Comparison of ENCODE assay signal across 8 mouse cellular contexts in the genomic region with DNA sequence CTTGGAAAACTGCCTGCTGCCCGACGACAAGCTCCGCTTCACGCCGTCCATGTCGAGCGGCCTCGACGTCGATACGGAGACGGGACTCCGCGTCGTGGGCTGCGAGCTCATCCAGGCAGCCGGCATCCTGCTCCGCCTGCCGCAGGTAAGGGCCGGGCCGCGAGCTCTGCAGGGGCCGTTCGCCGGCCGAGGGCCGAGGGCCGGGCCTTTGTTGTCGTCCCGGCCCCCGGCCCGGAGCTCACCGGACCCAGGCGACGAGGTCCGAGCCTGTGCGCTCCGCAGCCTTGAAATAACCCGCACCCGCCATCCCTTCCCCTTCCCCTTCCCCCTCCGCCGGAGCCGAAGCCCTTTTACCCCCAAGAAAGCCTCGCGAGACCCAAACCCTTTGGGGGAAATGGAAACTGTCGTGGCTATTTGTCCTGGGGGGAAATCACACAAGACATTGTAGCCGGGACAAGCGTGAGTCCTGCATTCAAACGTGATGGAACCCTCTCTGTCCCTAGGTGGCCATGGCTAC. TPM values are rescaled to one million over a fixed set of nuclear protein-coding genes. Genes with fewer than 3 reads are reported as not detected.
DNase-seq lines count a peak whose midpoint lies in the region; ATAC-seq and TF ChIP-seq lines count a peak whose summit lies in the region.

No protein-coding gene starts in this region.

- peaks cover 8% of the 10 kb centered on the region; the same call in 1 of the 2 replicates for H3K4me1 ChIP-seq in lung, embryonic 14.5 days (ENCODE audit: insufficient read depth)
- H3K4me1 ChIP-seq in limb, embryonic 10.5 days, result peaks cover 22% of the 10 kb centered on the region
- H3K4me1 ChIP-seq in midbrain, embryonic 14.5 days (ENCODE audit: control insufficient read depth, insufficient read depth, low read length), result peaks cover 18% of the 10 kb centered on the region

- peak overlapping the region; percentile 100 for H3K4me3 ChIP-seq in lung, embryonic 14.5 days (ENCODE audit: low read depth, low read length)
- peak overlapping the region; percentile 100 for H3K4me3 ChIP-seq in limb, embryonic 10.5 days
- peak overlapping the region; percentile 99 for H3K4me3 ChIP-seq in midbrain, embryonic 14.5 days (replicated peaks; ENCODE audit: low read depth, low read length)

- peak overlapping the region; percentile 100 for H3K9ac ChIP-seq in lung, embryonic 14.5 days
- H3K9ac ChIP-seq in midbrain, embryonic 14.5 days (replicated peaks; ENCODE audit: low read length), result peak overlapping the region; percentile 99

- H3K27ac ChIP-seq in lung, embryonic 14.5 days (ENCODE audit: low read depth), result peak overlapping the region; percentile 95
- H3K27ac ChIP-seq in limb, embryonic 10.5 days, result peak overlapping the region; percentile 98
- H3K27ac ChIP-seq in midbrain, embryonic 14.5 days (replicated peaks; ENCODE audit: low read depth, low read length), result peak overlapping the region; percentile 87

- peak; percentile 40 for DNase-seq in lung, embryonic 14.5 days
- no peak for DNase-seq in lung, postnatal 25 days (ENCODE audit: low spot score)
- DNase-seq in adrenal gland, postnatal 25 days, result peak; percentile 31
- no peak for DNase-seq in limb, embryonic 10.5 days (ENCODE audit: low spot score)
- peak; percentile 57 for DNase-seq in midbrain, embryonic 14.5 days

- no peak for TF ChIP-seq CTCF in lung, embryonic 14.5 days (IDR thresholded peaks at IDR 0.05; ENCODE audit: low read depth)

- H3K9me3 ChIP-seq in lung, embryonic 14.5 days (ENCODE audit: low read depth, low read length), result no peaks in the 10 kb centered on the region
- H3K9me3 ChIP-seq in limb, embryonic 10.5 days (replicated peaks), result no peaks in the 10 kb centered on the region
- no peaks in the 10 kb centered on the region for H3K9me3 ChIP-seq in midbrain, embryonic 14.5 days (ENCODE audit: control insufficient read depth, low read length)

- peaks cover 79% of the 10 kb centered on the region for H3K36me3 ChIP-seq in lung, embryonic 14.5 days (ENCODE audit: insufficient read depth)
- H3K36me3 ChIP-seq in limb, embryonic 10.5 days, result peaks cover 86% of the 10 kb centered on the region
- H3K36me3 ChIP-seq in midbrain, embryonic 14.5 days (ENCODE audit: control insufficient read depth, insufficient read depth, low read length), result peaks cover 76% of the 10 kb centered on the region

- peak; percentile 22 for ATAC-seq in lung, embryonic 14.5 days (ENCODE audit: insufficient read depth)
- peak; percentile 47 for ATAC-seq in granulocyte monocyte progenitor cell, adult 5-6 weeks (replicated peaks; ENCODE audit: poor library complexity, severe bottlenecking)
- peak; percentile 11; the same call in 1 of the 2 replicates for ATAC-seq in midbrain, embryonic 14.5 days (ENCODE audit: low FRiP score, low TSS enrichment)
- ATAC-seq in activated CD4-positive, CD25-positive, alpha-beta regulatory T cell, adult 4 months, result no peak
- no peak for ATAC-seq in megakaryocyte-erythroid progenitor cell, adult 5-6 weeks (replicated peaks; ENCODE audit: low FRiP score, low TSS enrichment, poor library complexity, severe bottlenecking)

- WGBS in lung, embryonic 14.5 days, result under 1% methylated on average over 49 of the region's 49 CpGs
- under 1% methylated on average over 49 of the region's 49 CpGs for WGBS in limb, embryonic 10.5 days
- under 1% methylated on average over 47 of the region's 49 CpGs for WGBS in midbrain, embryonic 14.5 days

- H3K4me2 ChIP-seq in lung, embryonic 14.5 days, result peak overlapping the region; percentile 77
- peak overlapping the region; percentile 96 for H3K4me2 ChIP-seq in midbrain, embryonic 14.5 days (ENCODE audit: low read length)

- no peaks in the 10 kb centered on the region for H3K27me3 ChIP-seq in lung, embryonic 14.5 days (ENCODE audit: insufficient read depth, low read length)
- H3K27me3 ChIP-seq in limb, embryonic 10.5 days (ENCODE audit: low read depth, poor library complexity, severe bottlenecking), result no peaks in the 10 kb centered on the region
- no peaks in the 10 kb centered on the region for H3K27me3 ChIP-seq in midbrain, embryonic 14.5 days (ENCODE audit: control insufficient read depth, insufficient read depth, low read length)

RNA-seq across cellular contexts. Expression of a gene that starts 0.4 kb away (rescaled TPM):
- polyA plus RNA-seq in lung, embryonic 14.5 days (2014; fragmentation: Nextera tagmentation; extraction: Ambion mirVana), result 172 and 174 TPM in 2 replicates
- total RNA-seq in adrenal gland, postnatal 25 days (2021), result 150 and 170 TPM in 2 replicates
- 94.6 and 104 TPM in 2 replicates for total RNA-seq in granulocyte monocyte progenitor cell, adult 5-6 weeks (2014; fragmentation: Nextera tagmentation)
- total RNA-seq in granulocyte monocyte progenitor cell, adult 5-6 weeks (2017), result 75.5 and 84.0 TPM in 2 replicates
- polyA plus RNA-seq in limb, embryonic 10.5 days (2016; fragmentation: Nextera tagmentation; extraction: Ambion mirVana), result 174 and 196 TPM in 2 replicates
- 134 and 162 TPM in 2 replicates for polyA plus RNA-seq in midbrain, embryonic 14.5 days (2014; fragmentation: Nextera tagmentation; extraction: Ambion mirVana)
- 100 to 1,000 TPM; 115 to 122 TPM for polyA plus RNA-seq in activated CD4-positive, CD25-positive, alpha-beta regulatory T cell, adult 4 months (2017; shearing (Covaris generic))
- 108 and 141 TPM in 2 replicates for total RNA-seq in megakaryocyte-erythroid progenitor cell, adult 5-6 weeks (2014; fragmentation: Nextera tagmentation)
- total RNA-seq in megakaryocyte-erythroid progenitor cell, adult 5-6 weeks (2017), result 86.9 and 94.2 TPM in 2 replicates

RNA-seq across cellular contexts. Expression of a gene that starts 10.0 kb away (rescaled TPM):
- polyA plus RNA-seq in lung, embryonic 14.5 days (2014; fragmentation: Nextera tagmentation; extraction: Ambion mirVana), result 226 and 231 TPM in 2 replicates
- total RNA-seq in adrenal gland, postnatal 25 days (2021), result 126 and 163 TPM in 2 replicates
- 191 and 198 TPM in 2 replicates for total RNA-seq in granulocyte monocyte progenitor cell, adult 5-6 weeks (2014; fragmentation: Nextera tagmentation)
- 84.2 and 91.1 TPM in 2 replicates for total RNA-seq in granulocyte monocyte progenitor cell, adult 5-6 weeks (2017)
- polyA plus RNA-seq in limb, embryonic 10.5 days (2016; fragmentation: Nextera tagmentation; extraction: Ambion mirVana), result 246 and 297 TPM in 2 replicates
- 255 and 298 TPM in 2 replicates for polyA plus RNA-seq in midbrain, embryonic 14.5 days (2014; fragmentation: Nextera tagmentation; extraction: Ambion mirVana)
- 100 to 1,000 TPM; 160 to 164 TPM for polyA plus RNA-seq in activated CD4-positive, CD25-positive, alpha-beta regulatory T cell, adult 4 months (2017; shearing (Covaris generic))
- 189 and 239 TPM in 2 replicates for total RNA-seq in megakaryocyte-erythroid progenitor cell, adult 5-6 weeks (2014; fragmentation: Nextera tagmentation)
- 78.5 and 90.1 TPM in 2 replicates for total RNA-seq in megakaryocyte-erythroid progenitor cell, adult 5-6 weeks (2017)

RNA-seq across cellular contexts. Expression of a gene that starts 18.3 kb away (rescaled TPM):
- polyA plus RNA-seq in lung, embryonic 14.5 days (2014; fragmentation: Nextera tagmentation; extraction: Ambion mirVana), result 124 and 136 TPM in 2 replicates
- total RNA-seq in adrenal gland, postnatal 25 days (2021), result 135 and 160 TPM in 2 replicates
- total RNA-seq in granulocyte monocyte progenitor cell, adult 5-6 weeks (2014; fragmentation: Nextera tagmentation), result 130 and 149 TPM in 2 replicates
- total RNA-seq in granulocyte monocyte progenitor cell, adult 5-6 weeks (2017), result 101 and 159 TPM in 2 replicates
- polyA plus RNA-seq in limb, embryonic 10.5 days (2016; fragmentation: Nextera tagmentation; extraction: Ambion mirVana), result 186 and 204 TPM in 2 replicates
- polyA plus RNA-seq in midbrain, embryonic 14.5 days (2014; fragmentation: Nextera tagmentation; extraction: Ambion mirVana), result 118 and 129 TPM in 2 replicates
- polyA plus RNA-seq in activated CD4-positive, CD25-positive, alpha-beta regulatory T cell, adult 4 months (2017; shearing (Covaris generic)), result 100 to 1,000 TPM; 216 TPM
- 108 and 182 TPM in 2 replicates for total RNA-seq in megakaryocyte-erythroid progenitor cell, adult 5-6 weeks (2014; fragmentation: Nextera tagmentation)
- 127 and 137 TPM in 2 replicates for total RNA-seq in megakaryocyte-erythroid progenitor cell, adult 5-6 weeks (2017)

RNA-seq across cellular contexts. Expression of a gene that starts 22.5 kb away (rescaled TPM):
- polyA plus RNA-seq in lung, embryonic 14.5 days (2014; fragmentation: Nextera tagmentation; extraction: Ambion mirVana), result not detected in 2 replicates
- total RNA-seq in adrenal gland, postnatal 25 days (2021), result not detected in 2 replicates
- total RNA-seq in granulocyte monocyte progenitor cell, adult 5-6 weeks (2014; fragmentation: Nextera tagmentation), result not detected in 2 replicates
- not detected in 2 replicates for total RNA-seq in granulocyte monocyte progenitor cell, adult 5-6 weeks (2017)
- 0.18 TPM in 1 of 2 replicates, not detected in the other for polyA plus RNA-seq in limb, embryonic 10.5 days (2016; fragmentation: Nextera tagmentation; extraction: Ambion mirVana)
- not detected in 2 replicates for polyA plus RNA-seq in midbrain, embryonic 14.5 days (2014; fragmentation: Nextera tagmentation; extraction: Ambion mirVana)
- polyA plus RNA-seq in activated CD4-positive, CD25-positive, alpha-beta regulatory T cell, adult 4 months (2017; shearing (Covaris generic)), result not detected
- not detected in 2 replicates for total RNA-seq in megakaryocyte-erythroid progenitor cell, adult 5-6 weeks (2014; fragmentation: Nextera tagmentation)
- total RNA-seq in megakaryocyte-erythroid progenitor cell, adult 5-6 weeks (2017), result not detected in 2 replicates

RNA-seq across cellular contexts. Expression of a gene that starts 26.8 kb away (rescaled TPM):
- polyA plus RNA-seq in lung, embryonic 14.5 days (2014; fragmentation: Nextera tagmentation; extraction: Ambion mirVana), result 148 and 155 TPM in 2 replicates
- 38.1 and 50.3 TPM in 2 replicates for total RNA-seq in adrenal gland, postnatal 25 days (2021)
- 0.39 TPM in 1 of 2 replicates, not detected in the other for total RNA-seq in granulocyte monocyte progenitor cell, adult 5-6 weeks (2014; fragmentation: Nextera tagmentation)
- total RNA-seq in granulocyte monocyte progenitor cell, adult 5-6 weeks (2017), result not detected in 2 replicates
- 39.2 and 48.9 TPM in 2 replicates for polyA plus RNA-seq in limb, embryonic 10.5 days (2016; fragmentation: Nextera tagmentation; extraction: Ambion mirVana)
- 6.0 and 17.5 TPM in 2 replicates for polyA plus RNA-seq in midbrain, embryonic 14.5 days (2014; fragmentation: Nextera tagmentation; extraction: Ambion mirVana)
- polyA plus RNA-seq in activated CD4-positive, CD25-positive, alpha-beta regulatory T cell, adult 4 months (2017; shearing (Covaris generic)), result 1 to 10 TPM; 4.1 to 9.9 TPM
- total RNA-seq in megakaryocyte-erythroid progenitor cell, adult 5-6 weeks (2014; fragmentation: Nextera tagmentation), result not detected in 2 replicates
- total RNA-seq in megakaryocyte-erythroid progenitor cell, adult 5-6 weeks (2017), result not detected in 2 replicates

Comparison
In these comparisons a context has a peak if more than half of its experiments do, and no peak if none do; other contexts are left out.
1. DNase-seq: peak in lung, embryonic 14.5 days (single experiment), adrenal gland, postnatal 25 days (single experiment) and midbrain, embryonic 14.5 days (single experiment); none in lung, postnatal 25 days (single experiment) and limb, embryonic 10.5 days (single experiment).
2. ATAC-seq: peak in lung, embryonic 14.5 days (single experiment), granulocyte monocyte progenitor cell, adult 5-6 weeks (single experiment) and midbrain, embryonic 14.5 days (single experiment); none in activated CD4-positive, CD25-positive, alpha-beta regulatory T cell, adult 4 months (single experiment) and megakaryocyte-erythroid progenitor cell, adult 5-6 weeks (single experiment).
3. Peak in every context shown above with its lines, with median percentiles within 50 percentile points of each other: H3K27ac ChIP-seq and H3K4me3 ChIP-seq.